Mouse (Mus musculus) stomach, postnatal 0 days (tissue): ENCODE measurements around the gene Zfp953.

Experiments
- CTCF ChIP-seq: IDR thresholded peaks from 2 replicates; pipeline ENCODE4 v1.5.1; 2016; ENCODE audit warnings: antibody characterized with exemption, low read depth, mild to moderate bottlenecking, moderate library complexity
- EP300 ChIP-seq: optimal IDR thresholded peaks from 2 replicates; pipeline ENCODE3; 2016; ENCODE audit warnings: antibody characterized with exemption

GRCm38 (mm10) chr13:67305822-67306672 is 54.4 kb downstream of the Zfp953 start, which contains the start of gene Zfp457:
- TF ChIP-seq CTCF (no peak), EP300 (no peak)
